Mouse (Mus musculus): ENCODE data around the gene Pld5.

GRCm38 (mm10) chr1:176029063-176029462 lies 246.0 kb downstream of the Pld5 start:
- TF ChIP-seq CTCF (IDR thresholded peaks at IDR 0.05; ENCODE audit: borderline replicate concordance, extremely low read depth, insufficient read depth, insufficient read length) (no peak), POLR2A (IDR thresholded peaks at IDR 0.05; ENCODE audit: borderline replicate concordance, extremely low read depth, insufficient read depth, insufficient read length, poor library complexity, severe bottlenecking) (no peak)

Data from brain, embryonic 14.5 days (tissue).